Mouse (Mus musculus): ENCODE measurements at regions not wholly inside any gene's neighbourhood (a gene's known extent, or its start where the extent isn't known, plus 50 kb on each side); places are given as distances from the start of the nearest gene placed in this dataset.

- no peak for DNase-seq (ENCODE audit: low spot score)
- Histone ChIP-seq H3K4me1 (ENCODE audit: insufficient read depth, low read depth, low read length) (no peaks in the 10 kb centered on the region), H3K9ac (replicated peaks; ENCODE audit: low read depth) (no peak overlapping the region), H3K4me2 (replicated peaks; ENCODE audit: low read depth, low read length) (no peak overlapping the region), H3K27ac (ENCODE audit: low read length) (no peak overlapping the region), H3K36me3 (ENCODE audit: insufficient read depth, low read length) (no peaks in the 10 kb centered on the region), H3K4me3 (ENCODE audit: low read depth, low read length) (no peak overlapping the region), H3K9me3 (ENCODE audit: low read length) (no peaks in the 10 kb centered on the region), H3K27me3 (replicated peaks; ENCODE audit: insufficient read depth, low read length) (no peaks in the 10 kb centered on the region)
- no peak for ATAC-seq
- TF ChIP-seq CTCF (IDR thresholded peaks at IDR 0.05) = no peak
- no peak for TF ChIP-seq EP300 (IDR thresholded peaks at IDR 0.05)
- WGBS = 56% methylated on average over 6 of the region's 6 CpGs
Measured at GRCm38 (mm10) chr7:123857539-123857938, 125.1 kb upstream of the Hs3st4 start.

GRCm38 (mm10) chr7:123861706-123862105 is 121.0 kb upstream of the Hs3st4 start:
- no peak overlapping the region for H3K4me3 ChIP-seq (ENCODE audit: low read depth, low read length)
- TF ChIP-seq CTCF (IDR thresholded peaks at IDR 0.05) (no peak), EP300 (IDR thresholded peaks at IDR 0.05) (no peak)
- no peak overlapping the region for H3K4me2 ChIP-seq (replicated peaks; ENCODE audit: low read depth, low read length)
- no peaks in the 10 kb centered on the region for H3K27me3 ChIP-seq (replicated peaks; ENCODE audit: insufficient read depth, low read length)
- H3K36me3 ChIP-seq (ENCODE audit: insufficient read depth, low read length) = no peaks in the 10 kb centered on the region
- no peak overlapping the region for H3K9ac ChIP-seq (replicated peaks; ENCODE audit: low read depth)
- no peak overlapping the region for H3K27ac ChIP-seq (ENCODE audit: low read length)
- no peak for ATAC-seq
- H3K9me3 ChIP-seq (ENCODE audit: low read length) = no peaks in the 10 kb centered on the region
- DNase-seq (ENCODE audit: low spot score) = no peak
- WGBS = 65% methylated on average over 2 of the region's 2 CpGs
- H3K4me1 ChIP-seq (ENCODE audit: insufficient read depth, low read depth, low read length) = no peaks in the 10 kb centered on the region

GRCm38 (mm10) chr7:123896759-123897444 is 85.8 kb upstream of the Hs3st4 start:
- Histone ChIP-seq H3K4me2 (replicated peaks; ENCODE audit: low read depth, low read length) (no peak overlapping the region), H3K27ac (ENCODE audit: low read length) (no peak overlapping the region), H3K9ac (replicated peaks; ENCODE audit: low read depth) (no peak overlapping the region), H3K4me1 (ENCODE audit: insufficient read depth, low read depth, low read length) (no peaks in the 10 kb centered on the region), H3K36me3 (ENCODE audit: insufficient read depth, low read length) (no peaks in the 10 kb centered on the region), H3K27me3 (replicated peaks; ENCODE audit: insufficient read depth, low read length) (no peaks in the 10 kb centered on the region), H3K4me3 (ENCODE audit: low read depth, low read length) (no peak overlapping the region), H3K9me3 (ENCODE audit: low read length) (no peaks in the 10 kb centered on the region)
- ATAC-seq = no peak
- no peak for DNase-seq (ENCODE audit: low spot score)
- TF ChIP-seq CTCF (IDR thresholded peaks at IDR 0.05) = no peak
- no peak for TF ChIP-seq EP300 (IDR thresholded peaks at IDR 0.05)
- WGBS = 83% methylated on average over 4 of the region's 4 CpGs

GRCm38 (mm10) chr7:123907946-123908840 is 74.5 kb upstream of the Hs3st4 start:
- WGBS = 84% methylated on average over 6 of the region's 6 CpGs
- Histone ChIP-seq H3K4me1 (ENCODE audit: insufficient read depth, low read depth, low read length) (no peaks in the 10 kb centered on the region), H3K9me3 (ENCODE audit: low read length) (no peaks in the 10 kb centered on the region), H3K27me3 (replicated peaks; ENCODE audit: insufficient read depth, low read length) (no peaks in the 10 kb centered on the region), H3K9ac (replicated peaks; ENCODE audit: low read depth) (no peak overlapping the region), H3K4me2 (replicated peaks; ENCODE audit: low read depth, low read length) (no peak overlapping the region), H3K27ac (ENCODE audit: low read length) (no peak overlapping the region), H3K4me3 (ENCODE audit: low read depth, low read length) (no peak overlapping the region), H3K36me3 (ENCODE audit: insufficient read depth, low read length) (no peaks in the 10 kb centered on the region)
- DNase-seq (ENCODE audit: low spot score) (no peak), ATAC-seq (no peak)
- TF ChIP-seq CTCF (IDR thresholded peaks at IDR 0.05) (no peak), EP300 (IDR thresholded peaks at IDR 0.05) (no peak)

GRCm38 (mm10) chr7:123921461-123921860 is 61.2 kb upstream of the Hs3st4 start:
- 85% methylated on average over 2 of the region's 2 CpGs for WGBS
- H3K4me3 ChIP-seq (ENCODE audit: low read depth, low read length) = no peak overlapping the region
- no peak overlapping the region for H3K9ac ChIP-seq (replicated peaks; ENCODE audit: low read depth)
- no peaks in the 10 kb centered on the region for H3K4me1 ChIP-seq (ENCODE audit: insufficient read depth, low read depth, low read length)
- no peak overlapping the region for H3K27ac ChIP-seq (ENCODE audit: low read length)
- DNase-seq (ENCODE audit: low spot score) (no peak), ATAC-seq (no peak)
- H3K9me3 ChIP-seq (ENCODE audit: low read length) = no peaks in the 10 kb centered on the region
- no peak overlapping the region for H3K4me2 ChIP-seq (replicated peaks; ENCODE audit: low read depth, low read length)
- H3K27me3 ChIP-seq (replicated peaks; ENCODE audit: insufficient read depth, low read length) = no peaks in the 10 kb centered on the region
- TF ChIP-seq EP300 (IDR thresholded peaks at IDR 0.05) (no peak), CTCF (IDR thresholded peaks at IDR 0.05) (no peak)
- H3K36me3 ChIP-seq (ENCODE audit: insufficient read depth, low read length) = no peaks in the 10 kb centered on the region

GRCm38 (mm10) chr7:123932486-123932885 is 50.2 kb upstream of the Hs3st4 start:
- Histone ChIP-seq H3K9ac (replicated peaks; ENCODE audit: low read depth) (no peak overlapping the region), H3K4me2 (replicated peaks; ENCODE audit: low read depth, low read length) (no peak overlapping the region), H3K36me3 (ENCODE audit: insufficient read depth, low read length) (no peaks in the 10 kb centered on the region), H3K4me3 (ENCODE audit: low read depth, low read length) (no peak overlapping the region), H3K27ac (ENCODE audit: low read length) (no peak overlapping the region), H3K27me3 (replicated peaks; ENCODE audit: insufficient read depth, low read length) (no peaks in the 10 kb centered on the region), H3K9me3 (ENCODE audit: low read length) (no peaks in the 10 kb centered on the region), H3K4me1 (ENCODE audit: insufficient read depth, low read depth, low read length) (no peaks in the 10 kb centered on the region)
- no peak for DNase-seq (ENCODE audit: low spot score)
- TF ChIP-seq CTCF (IDR thresholded peaks at IDR 0.05) (no peak), EP300 (IDR thresholded peaks at IDR 0.05) (no peak)
- no peak for ATAC-seq
- 71% methylated on average over 7 of the region's 7 CpGs for WGBS

Measured in lung, postnatal 0 days (tissue).